Mouse (Mus musculus): ENCODE measurements at regions not wholly inside any gene's neighbourhood (a gene's known extent, or its start where the extent isn't known, plus 50 kb on each side); places are given as distances from the start of the nearest gene placed in this dataset.
A peak's percentile ranks its signal among the peaks of the same experiment; 100 is the strongest.

DNA sequence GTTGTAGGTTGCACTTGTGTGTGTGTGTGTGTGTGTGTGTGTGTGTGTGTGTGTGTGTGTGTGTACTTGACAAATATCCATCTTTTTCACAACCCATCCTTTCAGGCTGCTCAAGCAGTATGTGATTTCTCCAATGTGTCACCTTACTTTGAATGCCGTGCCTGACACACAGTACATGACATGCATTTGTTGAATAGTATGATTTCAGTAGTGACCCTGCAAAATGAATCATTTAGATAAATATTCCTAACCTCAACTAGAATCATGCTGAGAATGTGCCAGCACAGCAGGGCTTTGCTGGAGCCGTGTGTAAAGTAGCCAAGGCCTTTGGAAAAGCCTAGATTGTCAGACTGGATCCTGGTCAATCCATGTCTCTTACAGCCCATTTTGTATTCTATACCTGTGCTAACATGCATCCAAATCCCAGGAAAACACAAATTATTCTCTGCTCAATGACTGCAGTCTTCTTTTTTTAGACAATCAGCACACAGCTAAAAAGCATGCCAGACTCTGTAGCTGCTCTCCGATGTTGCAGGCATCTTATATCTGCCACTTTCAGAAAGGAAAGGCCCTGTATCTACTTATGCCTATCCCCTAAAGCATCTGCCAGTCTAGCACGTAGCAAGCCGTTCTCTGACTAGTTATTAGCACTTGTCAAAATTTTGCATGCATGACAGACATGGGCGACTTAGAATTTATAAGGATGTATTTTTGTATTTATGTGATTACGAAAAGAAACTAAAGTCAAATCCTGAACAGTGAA is 60.0 kb upstream of the Gpr141 start:
- DNase-seq (ENCODE audit: low spot score), result no peak

DNA sequence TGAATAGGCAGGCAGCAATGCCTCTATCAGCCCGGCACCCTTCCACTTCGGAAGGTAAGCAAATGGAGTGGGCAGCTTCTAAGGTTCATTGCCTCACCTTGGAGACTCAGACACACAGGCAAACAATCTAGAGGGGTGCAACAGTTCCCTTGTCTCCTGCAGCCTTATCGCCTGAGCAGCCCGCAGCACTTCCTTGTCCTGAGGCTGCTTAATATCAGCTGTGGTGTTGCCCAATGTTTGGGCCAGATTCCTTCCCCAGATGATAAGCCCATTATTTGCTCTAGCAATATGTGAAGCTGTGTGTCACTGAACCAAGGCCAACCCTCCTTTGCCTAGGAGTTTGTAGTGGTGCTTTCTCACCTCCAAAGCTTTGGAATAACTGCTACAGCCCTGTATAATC is 58.8 kb upstream of the Gpr141 start:
- DNase-seq (ENCODE audit: low spot score), result peak; percentile 13

DNA sequence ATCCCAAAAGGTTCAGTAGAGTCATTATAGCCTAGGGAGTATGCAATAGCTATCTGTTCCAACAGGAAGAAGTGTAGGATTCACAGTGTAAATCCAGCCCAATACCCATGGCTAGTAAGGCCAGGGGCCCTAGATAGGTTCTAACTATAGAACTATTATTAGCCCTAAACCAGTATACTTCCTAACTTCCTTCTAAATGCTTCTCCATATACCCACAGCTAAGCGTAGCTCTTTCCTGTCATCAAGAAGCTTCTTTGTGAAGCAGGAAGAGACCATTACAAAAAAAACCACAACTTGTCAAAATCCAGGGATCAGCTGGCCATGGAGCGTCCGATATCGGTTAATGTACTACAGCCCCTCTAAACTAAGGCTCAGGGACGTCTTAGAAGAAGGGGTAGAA is 57.7 kb upstream of the Gpr141 start:
- DNase-seq (ENCODE audit: low spot score), result no peak

DNA sequence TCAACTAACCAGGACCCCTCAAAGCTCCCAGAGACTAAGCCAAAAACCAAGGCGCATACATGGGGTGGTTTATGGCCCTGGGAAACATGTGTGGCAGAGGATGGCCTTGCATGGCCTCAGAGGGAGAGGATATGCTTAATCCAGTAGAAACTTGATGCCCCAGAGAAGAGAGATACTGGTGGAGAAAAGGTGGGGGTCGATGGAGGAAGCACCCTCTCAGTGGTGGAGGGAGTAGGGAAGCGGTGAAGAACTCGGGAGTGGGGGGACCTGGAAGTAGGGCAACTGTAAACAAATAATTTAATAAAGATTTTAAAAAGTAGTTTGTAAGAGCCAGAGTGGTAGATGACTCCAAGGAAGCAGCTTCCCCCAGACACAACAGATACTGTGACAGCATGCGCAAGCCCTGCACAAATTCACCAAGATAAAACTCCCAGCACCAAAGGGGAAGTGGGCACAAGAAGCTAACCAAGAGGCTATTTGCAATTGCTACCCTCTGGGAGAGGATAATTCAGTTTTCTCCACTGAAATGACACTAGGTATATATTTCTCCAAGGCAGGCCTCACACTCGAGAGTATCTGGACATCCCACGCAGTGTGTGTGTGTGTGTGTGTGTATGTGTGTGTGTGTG is 50.7 kb upstream of the Gpr141 start:
- no peak for DNase-seq (ENCODE audit: low spot score)
